Mouse (Mus musculus) erythroblast, adult 5-6 weeks (primary cell): ENCODE results near the gene Rbm6. TPM values are rescaled to one million over a fixed set of nuclear protein-coding genes. Genes with fewer than 3 reads are reported as not detected.

Experiments used
- ATAC-seq: replicated peaks from 2 replicates; pipeline ENCODE4 v1.8.0; 2016; ENCODE audit warnings: moderate number of reproducible peaks, mild to moderate bottlenecking, moderate TSS enrichment, inconsistent platforms; ENCODE audit not compliant: poor library complexity, low FRiP score, severe bottlenecking
- total RNA-seq, 2 experiments: library from RNA; stranded (forward) in 1 of 2; stranded (reverse) in 1 of 2; fragments of 150-400 nt in 1 of 2; fragments of 200-764, 138-1000 nt in 1 of 2; gene quantifications; 2 replicates each; pipeline versions ENCODE4 v1.2.3 to v1.2.4; 2015 to 2017; ENCODE audit warnings: low replicate concordance in 2 of 2

Rbm6 gene
- total RNA-seq, 2 experiments from 2014 or later = 31.3 to 79.6 TPM

DNA sequence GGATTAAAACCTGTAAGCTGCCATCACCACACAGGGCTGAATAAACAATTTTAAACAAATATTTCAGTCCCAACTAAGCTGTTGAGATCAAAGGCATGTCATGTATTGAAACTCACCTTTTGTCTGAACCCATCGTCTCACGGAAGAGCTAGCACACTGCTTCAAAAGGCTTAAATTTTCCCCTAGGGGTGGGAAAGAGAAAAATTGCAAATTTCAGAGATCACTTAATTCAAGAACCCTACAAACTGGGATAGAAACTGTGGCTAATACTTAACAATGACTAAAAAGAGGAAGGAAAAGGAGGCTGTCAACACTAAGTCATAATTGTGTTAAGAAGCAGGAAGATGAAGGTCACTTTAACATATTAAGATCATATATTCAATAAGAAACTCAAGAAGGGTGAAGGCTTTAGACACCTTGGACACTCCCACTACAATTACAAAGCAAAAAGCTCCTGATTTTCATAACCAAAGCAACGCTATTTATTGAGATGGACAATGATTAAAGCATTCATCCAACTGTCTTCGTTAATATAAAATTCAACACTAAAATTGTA lies 103.5 kb downstream of the Rbm6 start:
- ATAC-seq = 0 out of 2 replicates have a peak, but pooled peaks have one; percentile 37

DNA sequence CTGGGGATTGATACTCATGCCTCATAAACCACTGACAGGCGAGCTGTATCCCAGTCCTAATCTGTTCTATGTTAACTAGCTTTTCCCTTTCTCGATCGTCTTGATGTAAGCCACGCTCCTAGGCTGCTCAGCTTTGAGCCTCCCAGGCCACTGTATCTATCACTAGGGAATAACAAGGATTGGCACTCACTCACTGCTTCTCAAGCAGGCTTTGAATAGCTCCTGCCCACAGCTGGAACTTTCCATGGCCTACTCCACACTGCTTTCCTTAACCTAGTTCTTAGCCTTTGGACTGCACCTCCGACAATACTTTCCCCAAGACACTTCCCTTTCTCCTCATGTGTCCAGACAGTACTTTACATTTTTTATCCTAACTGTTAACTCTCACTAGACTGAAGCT lies 104.2 kb downstream of the Rbm6 start:
- no peak for ATAC-seq

DNA sequence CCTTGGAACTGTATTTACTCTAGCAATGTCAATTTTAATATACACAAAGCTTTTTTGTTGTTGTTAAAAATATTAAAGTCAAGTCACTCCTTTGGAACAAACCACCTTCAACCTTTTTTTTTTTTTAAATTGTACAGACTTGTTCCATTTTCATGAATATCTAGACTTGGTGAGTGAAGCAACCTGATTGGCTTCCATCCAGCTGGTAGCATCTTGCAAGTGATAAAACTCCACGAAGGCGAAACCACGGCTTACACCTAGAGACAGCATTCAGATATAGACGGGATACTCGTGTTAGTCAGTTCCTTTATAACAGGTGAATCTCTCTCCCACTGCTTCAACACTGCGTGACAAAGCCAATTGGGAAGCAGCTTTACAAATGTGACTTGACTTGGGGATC lies 113.4 kb downstream of the Rbm6 start:
- no peak for ATAC-seq

DNA sequence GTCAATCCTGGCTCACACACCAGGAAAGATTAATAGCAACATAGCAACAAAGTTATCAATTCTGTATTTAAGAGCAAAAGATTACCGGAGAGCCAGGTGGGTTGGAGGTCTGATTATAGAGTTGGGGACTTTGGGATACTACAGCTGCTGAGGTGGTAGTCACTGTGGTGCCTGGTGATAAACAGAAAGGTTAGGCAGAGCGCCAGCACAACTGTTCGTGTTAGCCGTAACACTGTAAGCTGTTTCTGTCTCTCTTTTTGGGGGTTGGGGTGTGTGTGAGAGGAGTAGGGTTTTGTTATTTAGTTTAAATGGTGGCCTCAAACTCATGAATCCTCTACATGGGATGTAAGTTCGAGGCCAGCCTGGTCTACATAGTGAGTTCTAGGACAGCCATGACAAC lies 122.7 kb downstream of the Rbm6 start:
- no peak for ATAC-seq

DNA sequence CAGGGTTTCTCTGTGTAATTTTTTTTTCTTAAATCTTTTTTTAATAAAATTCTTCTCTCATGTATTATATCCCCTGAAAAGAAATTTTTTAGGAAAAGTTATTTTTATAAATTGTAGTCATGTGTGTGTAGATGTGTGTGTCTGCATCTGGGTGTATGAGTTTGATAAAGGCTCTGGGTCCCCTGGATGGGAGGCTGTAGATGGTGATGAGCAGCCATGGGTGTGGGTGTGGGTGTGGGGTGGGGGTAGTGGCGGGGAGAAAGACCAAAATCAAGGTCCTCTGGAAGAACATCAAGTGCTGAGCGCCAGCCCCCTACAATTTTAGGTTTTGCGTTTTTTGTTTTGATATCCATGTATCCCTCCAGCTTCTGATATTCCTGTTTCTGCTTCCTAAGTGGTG lies 125.0 kb downstream of the Rbm6 start:
- no peak for ATAC-seq

DNA sequence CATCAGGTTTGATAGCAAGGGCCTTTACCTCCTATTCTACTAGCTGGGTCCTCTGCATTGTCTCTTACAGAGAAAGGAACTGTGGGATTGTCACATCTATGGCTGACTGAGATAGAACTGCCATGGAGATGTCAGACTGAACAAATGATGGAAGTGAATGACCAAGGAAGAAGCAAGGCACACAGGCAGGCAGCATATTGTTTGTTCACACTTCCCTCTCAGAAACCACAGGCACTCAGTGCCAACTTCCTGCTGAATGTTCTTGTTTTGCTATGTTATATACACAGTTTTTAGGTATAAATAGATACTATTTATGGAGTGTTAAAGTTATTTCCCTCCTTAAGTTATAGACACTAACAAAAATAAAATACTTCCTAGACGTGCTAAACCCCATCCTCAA lies 125.7 kb downstream of the Rbm6 start:
- ATAC-seq = no peak

DNA sequence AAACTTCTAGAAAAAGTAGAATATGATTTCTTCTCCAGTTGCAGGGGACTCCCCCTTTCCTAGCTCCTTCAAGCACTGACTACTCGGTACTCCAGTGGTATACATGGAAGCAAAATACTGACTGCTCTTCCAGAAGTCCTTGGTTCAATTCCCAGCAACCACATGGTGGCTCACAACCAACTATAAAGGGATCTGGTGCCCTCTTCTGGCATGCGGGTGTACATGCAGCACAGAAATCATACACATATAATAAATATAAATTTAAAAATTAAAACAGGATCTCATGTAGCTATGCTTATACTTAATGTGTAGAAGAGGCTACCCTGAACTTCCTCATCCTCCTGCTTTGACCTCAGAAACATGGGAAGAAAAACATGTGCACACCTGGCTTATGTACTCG lies 126.4 kb downstream of the Rbm6 start:
- no peak for ATAC-seq

DNA sequence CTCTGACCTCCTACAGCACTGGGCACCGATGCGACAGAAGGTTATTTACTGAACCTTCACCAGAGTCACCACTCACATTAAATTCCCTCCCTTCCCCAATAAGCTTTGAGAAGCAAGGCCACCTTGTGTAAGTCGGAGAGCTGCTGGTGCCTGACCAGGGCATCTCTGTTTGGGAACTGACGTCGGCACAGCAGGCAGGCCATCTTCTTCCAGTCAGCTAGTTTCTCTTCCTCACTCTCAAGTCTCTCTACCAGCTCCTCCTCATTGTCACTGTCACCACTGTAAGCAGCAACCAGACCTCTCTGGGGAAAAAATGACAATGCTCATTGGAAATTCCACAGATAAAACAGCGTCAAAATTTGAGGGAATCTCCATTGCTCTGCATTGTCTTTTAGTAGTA lies 129.0 kb downstream of the Rbm6 start:
- ATAC-seq = no peak

DNA sequence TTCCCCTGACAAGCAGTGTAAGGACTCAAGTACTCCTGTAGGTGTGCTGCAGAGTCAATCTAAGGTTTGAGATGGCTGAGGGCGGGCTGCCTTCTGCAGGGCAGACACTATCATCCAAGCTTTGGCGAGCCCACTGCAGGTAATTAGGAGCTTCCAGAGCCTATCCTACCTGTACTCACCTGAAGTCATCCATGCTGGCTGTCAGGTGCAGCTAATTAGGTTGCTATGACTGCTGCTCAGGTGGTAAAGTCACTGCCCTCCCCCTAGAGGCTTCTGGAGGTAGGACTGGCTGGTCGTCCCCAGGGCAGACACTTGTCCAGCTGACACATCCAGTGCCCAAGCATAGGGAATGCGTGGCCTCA lies 134.2 kb downstream of the Rbm6 start:
- ATAC-seq = peak; percentile 70

DNA sequence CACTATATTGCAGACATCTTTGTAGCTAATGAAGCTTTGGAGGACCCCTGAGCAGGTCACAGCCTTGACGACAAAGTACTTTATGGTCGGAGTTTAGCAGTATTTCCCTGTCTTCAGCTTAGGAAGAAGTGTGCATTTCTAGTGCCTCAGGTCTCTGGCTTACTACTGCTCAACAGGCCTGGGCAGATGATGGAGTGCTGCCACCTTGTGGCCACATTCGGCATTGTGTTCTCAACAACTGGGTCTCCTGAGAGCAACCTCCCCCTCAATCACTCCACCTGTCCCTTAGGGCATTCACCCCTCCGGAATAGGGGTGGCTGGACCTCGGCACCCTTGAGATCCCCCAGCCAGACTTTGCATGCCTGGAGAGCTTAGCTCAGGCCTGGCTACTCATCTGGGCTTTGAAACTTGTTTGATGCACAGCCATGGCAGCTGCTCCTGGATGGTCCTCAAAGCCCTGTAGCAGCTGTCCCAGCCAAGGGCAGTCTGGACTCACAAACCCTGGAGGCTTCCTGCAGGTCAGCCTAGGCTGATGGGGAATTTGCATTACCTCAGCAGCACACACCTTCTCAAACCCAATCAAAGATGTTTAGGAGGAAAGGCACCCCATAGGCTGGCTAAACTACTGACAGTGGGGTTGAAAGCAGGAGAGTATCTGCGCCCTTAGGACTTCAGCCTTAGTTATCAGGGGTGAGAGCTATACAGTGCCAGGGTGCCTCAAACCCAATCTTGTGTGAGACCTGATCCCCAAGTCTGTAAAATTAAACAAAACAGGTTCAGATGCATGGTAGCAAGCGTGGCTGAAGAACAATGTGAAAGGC lies 134.8 kb downstream of the Rbm6 start:
- ATAC-seq = peak; percentile 72

DNA sequence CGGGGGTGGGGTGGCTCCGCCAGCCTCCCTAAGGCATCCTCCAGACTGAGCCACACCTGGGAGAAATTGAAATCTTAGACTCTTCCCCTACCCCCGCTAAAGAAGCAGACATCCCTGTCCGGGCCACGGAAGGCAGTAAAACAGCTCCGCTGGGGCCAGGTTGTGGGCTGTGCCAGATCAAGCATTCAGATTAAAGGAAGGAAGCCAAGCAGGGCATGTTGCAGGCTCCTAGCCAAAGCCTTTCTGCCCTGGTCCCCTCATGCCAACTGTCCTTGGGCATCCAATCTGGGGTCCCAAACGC lies 136.9 kb downstream of the Rbm6 start:
- ATAC-seq = no peak

DNA sequence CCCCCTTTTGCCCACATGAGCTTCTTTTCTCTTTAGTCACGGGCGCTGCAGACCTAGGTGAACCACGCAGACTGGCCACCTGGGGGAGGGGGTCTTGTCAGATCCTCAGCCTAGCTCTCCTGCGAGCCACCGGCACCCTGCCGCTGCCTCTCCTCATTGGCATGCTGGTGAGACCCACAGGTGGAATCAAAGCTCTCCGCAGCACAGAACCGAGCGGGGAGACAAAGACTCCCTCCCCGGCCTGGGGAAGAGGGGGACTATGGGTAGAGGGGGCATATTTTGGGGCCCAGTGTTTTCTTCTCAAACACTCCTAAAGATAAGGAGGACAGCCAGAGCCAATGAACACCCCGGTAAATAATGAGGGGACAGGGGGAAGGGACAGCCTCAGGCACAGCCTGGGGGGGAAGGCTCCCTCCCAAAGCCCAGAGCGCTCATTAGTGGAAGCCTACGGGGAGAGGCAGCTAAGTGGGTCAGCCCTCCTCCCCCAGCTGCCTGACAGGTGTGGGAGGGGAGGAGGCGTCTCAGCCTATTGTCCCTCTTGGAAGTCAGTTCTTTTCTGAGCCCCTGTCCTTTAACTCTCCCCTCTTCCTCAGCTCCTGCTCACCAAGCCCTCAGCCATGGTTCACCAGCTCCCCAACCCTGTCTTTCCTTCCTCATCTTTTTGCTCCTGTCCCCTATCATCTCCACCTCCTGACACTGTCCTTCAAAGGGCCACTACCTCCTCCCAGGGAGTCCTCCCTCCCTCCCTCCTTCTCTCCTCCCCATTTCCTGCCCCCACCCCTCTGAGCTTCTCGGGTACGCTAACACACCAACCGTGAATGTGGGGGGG lies 137.5 kb downstream of the Rbm6 start:
- no peak for ATAC-seq

DNA sequence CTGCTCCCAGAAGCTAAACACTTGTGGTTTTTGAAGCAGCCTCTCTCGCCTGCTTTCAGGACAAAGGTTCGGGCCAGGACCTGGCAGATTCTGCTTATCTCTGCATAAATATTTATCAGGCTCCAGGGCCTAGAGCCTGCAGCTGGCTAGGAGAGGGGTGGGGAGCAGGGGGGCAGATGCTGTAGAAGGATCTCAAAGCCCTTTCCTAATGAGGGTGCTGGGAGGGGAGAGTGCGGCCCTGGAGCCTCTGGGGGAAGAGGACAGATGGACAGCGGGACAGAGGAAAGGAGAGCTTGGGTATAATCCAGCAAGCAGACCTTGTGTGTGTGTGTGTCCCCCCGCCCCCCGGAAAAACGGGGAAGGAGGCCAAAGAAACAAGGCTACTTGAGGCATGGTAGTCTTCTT lies 138.5 kb downstream of the Rbm6 start:
- no peak for ATAC-seq

DNA sequence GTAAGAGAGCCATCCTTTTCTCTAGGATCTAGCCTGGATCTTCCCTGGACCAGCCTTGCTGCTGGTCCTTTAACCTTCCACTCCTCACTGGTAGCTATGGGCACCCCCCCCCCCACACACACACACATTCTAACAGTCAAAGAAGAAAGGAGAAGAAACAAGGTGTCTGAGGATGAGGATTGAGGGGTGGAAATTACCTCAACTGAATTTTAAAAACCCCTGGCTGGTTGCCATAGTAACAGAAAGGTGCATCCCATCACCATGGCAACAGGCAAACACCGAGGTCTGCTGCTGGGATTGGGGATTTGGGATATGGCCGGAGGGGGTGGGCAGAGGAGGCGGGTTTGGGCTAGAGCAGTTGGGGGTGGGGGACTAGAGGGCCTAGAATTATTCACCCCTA lies 143.3 kb downstream of the Rbm6 start:
- no peak for ATAC-seq

DNA sequence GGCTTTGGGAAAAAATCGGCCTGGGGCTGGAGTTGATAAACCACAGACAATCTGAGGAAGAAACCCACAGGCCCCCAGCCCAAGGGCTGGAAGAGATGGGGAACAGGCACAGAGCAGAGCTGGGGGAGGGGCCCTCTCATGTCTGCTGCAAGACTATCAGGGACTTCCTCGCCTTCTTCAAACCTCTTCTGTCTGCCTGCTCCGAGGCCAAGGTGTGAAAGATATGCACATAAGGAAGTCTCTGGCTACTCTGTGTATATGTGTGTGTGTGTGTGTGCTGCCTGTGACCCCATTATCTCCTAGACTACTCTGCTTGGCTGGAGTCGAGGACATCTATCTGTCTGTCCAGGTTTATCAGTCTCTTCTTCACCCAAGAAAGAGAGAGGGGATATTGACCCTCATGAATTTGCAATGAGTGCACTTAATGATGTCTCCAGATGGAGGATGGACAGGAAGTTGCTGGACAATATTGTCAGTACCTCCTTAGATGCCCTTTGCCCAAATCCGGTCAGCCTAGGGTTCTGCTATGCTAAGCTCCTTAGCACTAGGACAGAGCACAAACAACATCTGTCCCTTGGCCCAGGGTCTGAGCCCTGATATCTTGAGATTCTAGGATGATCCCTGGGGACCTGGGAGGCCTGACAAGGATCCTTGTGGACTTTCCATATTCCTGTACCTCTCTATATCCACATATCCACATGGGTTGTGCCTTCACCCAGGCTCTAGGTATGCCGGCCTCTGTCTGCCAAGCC lies 143.9 kb downstream of the Rbm6 start:
- ATAC-seq = no peak

DNA sequence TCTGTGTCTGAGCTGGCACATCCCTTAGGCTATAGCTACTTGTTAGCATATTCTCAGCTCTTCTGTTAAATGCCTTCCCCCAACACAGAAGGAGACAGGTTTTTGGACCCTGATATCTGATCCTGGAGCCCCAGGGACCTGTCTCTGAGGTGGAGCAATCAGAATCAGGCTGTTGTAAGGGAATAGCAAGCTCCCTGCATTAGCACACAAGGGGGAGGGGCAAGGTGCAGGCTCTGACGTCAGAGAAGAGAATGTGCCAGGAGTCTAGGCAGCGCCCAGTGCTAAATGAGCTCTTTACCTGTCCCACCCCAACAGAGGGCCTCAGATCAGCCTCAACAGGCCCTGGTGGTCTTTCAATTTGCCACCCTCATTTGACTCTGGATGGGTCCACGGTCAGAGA lies 146.0 kb downstream of the Rbm6 start:
- no peak for ATAC-seq

DNA sequence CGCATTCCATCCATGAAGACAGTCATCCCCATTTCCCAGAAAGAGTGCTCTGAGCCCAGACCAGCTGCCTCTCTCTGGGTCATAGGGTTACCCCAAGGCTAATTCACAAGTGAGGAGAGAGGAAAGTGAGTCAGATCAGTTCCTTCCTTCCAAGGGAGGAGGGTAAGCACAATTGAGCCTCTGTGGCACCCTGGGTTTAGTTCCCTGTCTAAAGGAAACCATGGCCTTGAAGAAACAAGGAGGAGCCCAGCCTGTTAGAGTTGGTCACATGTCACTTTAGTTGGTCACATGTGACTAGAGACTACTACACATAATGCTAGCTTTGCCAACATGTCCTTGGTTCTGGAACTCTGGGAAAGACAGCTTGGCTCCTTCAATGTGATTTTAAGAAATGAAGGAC lies 148.2 kb downstream of the Rbm6 start:
- no peak for ATAC-seq

DNA sequence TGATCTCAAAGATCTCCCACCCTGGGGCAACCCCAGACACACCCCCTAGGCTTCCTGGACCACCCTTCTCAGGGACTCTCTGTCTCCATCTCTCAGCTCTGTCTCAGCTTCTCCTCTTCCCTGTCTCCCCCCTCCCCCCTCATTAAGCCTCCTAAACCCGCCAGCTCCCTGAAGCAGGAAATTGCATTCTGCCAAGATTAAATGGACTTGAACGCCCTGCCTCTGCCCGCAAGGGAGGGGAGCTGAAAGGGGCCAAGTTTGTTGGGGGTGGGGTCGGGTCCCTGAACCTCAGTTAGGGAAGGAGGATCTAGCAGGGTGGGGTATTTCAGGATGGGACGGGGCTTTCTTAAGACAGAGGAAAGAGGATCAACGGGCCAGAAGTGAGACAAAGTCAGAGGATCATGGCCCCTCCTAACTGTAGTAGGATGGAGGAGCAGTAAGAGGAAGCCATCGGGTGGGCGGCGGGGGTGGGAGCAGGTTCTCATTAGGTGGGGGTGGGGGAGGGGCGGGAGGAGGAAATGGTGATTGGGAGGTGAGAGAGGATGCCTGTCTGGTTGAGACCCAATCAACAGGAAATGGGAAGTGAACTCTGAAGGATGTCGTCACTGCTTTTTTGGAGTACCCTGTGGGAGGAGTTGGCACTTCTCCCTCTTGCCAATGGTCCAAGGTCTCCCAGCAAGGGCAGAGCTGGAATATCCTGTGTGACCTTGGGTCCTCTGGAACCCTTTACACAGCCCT lies 149.1 kb downstream of the Rbm6 start:
- ATAC-seq = no peak
